9 mouse cellular contexts compared by ENCODE assay signal in the genomic region with DNA sequence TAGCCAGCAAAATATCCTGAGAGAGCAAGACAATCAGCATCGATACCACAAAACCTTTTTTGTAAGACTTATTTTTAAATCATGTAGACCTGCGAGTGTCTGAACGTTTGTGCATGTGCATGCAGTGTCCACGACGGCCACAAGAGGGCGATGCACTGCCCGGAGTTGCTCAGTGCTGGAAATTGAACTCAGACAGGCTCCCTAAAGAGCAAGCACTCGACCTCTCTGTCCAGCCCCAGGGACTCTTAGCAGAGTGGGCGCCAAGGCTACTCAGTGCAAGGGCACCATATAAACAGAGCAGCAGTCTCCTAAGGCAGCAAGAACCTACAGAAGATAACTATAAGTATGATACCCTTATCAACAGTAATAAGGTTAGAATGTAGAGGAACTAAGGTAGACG. TPM values are rescaled to one million over a fixed set of nuclear protein-coding genes. Genes with fewer than 3 reads are reported as not detected.
DNase-seq lines count a peak whose midpoint lies in the region; ATAC-seq lines count a peak whose summit lies in the region.
"Had no signal": no experiment of that assay in that cellular context is flagged by ENCODE, and none has a peak within 500 bp of the region (broad histone marks: within the 10 kb centered on the region; RNA-seq: fewer than 3 reads in every experiment).

No protein-coding gene starts in this region.

- WGBS in forebrain, embryonic 11.5 days, result 30% methylated on average over 10 of the region's 10 CpGs

- ATAC-seq in forebrain, embryonic 11.5 days (replicated peaks; ENCODE audit: low FRiP score), result peak; percentile 56; the same call in 1 of the 2 replicates
- 0 out of 2 replicates have a peak, but pooled peaks have one; percentile 62 for ATAC-seq in monocyte, adult 5-6 weeks (replicated peaks; ENCODE audit: insufficient number of reproducible peaks, low FRiP score, low TSS enrichment, poor library complexity, severe bottlenecking)

- no peak overlapping the region for H3K9ac ChIP-seq in forebrain, embryonic 11.5 days (ENCODE audit: low read length)

- no peaks in the 10 kb centered on the region for H3K36me3 ChIP-seq in forebrain, embryonic 11.5 days (ENCODE audit: control insufficient read depth, insufficient read depth, low read length)

- peak; percentile 42 for DNase-seq in ovary, postnatal 10 days (ENCODE audit: low spot score)
- no peak for DNase-seq in ovary, adult 18-20 months (ENCODE audit: low spot score)
- peak; percentile 42 for DNase-seq in c-Kit-negative CD71-positive TER-119-positive erythroid progenitor cells, embryonic 14.5 days (ENCODE audit: low read depth, low spot score)
- DNase-seq in forebrain, embryonic 11.5 days (ENCODE audit: low spot score), result peak; percentile 81
- peak; percentile 81 for DNase-seq in induced T-regulatory cell, adult 2 months (ENCODE audit: low read depth)
- peak; percentile 68 for DNase-seq in left cerebral cortex, postnatal 4 days
- DNase-seq in thymus, postnatal 0 days (ENCODE audit: low spot score), result peak; percentile 79

- intact Hi-C loops in left cerebral cortex, postnatal 4 days (cut with DNase I), result no loop called here

- H3K9me3 ChIP-seq in forebrain, embryonic 11.5 days (ENCODE audit: control insufficient read depth, low read length), result no peaks in the 10 kb centered on the region

- H3K4me2 ChIP-seq in forebrain, embryonic 11.5 days (ENCODE audit: low read depth, low read length, severe bottlenecking), result no peak overlapping the region

- no peaks in the 10 kb centered on the region for H3K27me3 ChIP-seq in forebrain, embryonic 11.5 days (ENCODE audit: control insufficient read depth, insufficient read depth, low read length)

- no peak overlapping the region for H3K4me3 ChIP-seq in forebrain, embryonic 11.5 days (ENCODE audit: low read depth, low read length)
- H3K4me3 ChIP-seq: erythroblast, embryonic 14.5 days had no signal

- H3K27ac ChIP-seq in forebrain, embryonic 11.5 days (ENCODE audit: low read depth, low read length), result no peak overlapping the region

- H3K4me1 ChIP-seq in forebrain, embryonic 11.5 days (replicated peaks; ENCODE audit: control insufficient read depth, insufficient read depth, low read length), result no peaks in the 10 kb centered on the region; the same call in 1 of the 2 replicates

RNA-seq across cellular contexts. Expression of gene St8sia1, which starts 24.5 kb away (rescaled TPM):
- 2.4 and 3.1 TPM in 2 replicates for polyA plus RNA-seq in forebrain, embryonic 11.5 days (2014; fragmentation: Nextera tagmentation; extraction: Ambion mirVana)
- 10 to 100 TPM; 31.4 to 33.5 TPM for total RNA-seq in left cerebral cortex, postnatal 4 days (2021)
- total RNA-seq in monocyte, adult 5-6 weeks (2017), result 0.49 to 0.96 TPM in 2 of 3 replicates, not detected in the other
- polyA plus RNA-seq in thymus, postnatal 0 days (2015; fragmentation: Nextera tagmentation; extraction: Ambion mirVana), result 8.1 and 10.0 TPM in 2 replicates
- polyA plus RNA-seq: erythroblast, embryonic 14.5 days had no signal

Comparison
In these comparisons a context has a peak if more than half of its experiments do, and no peak if none do; other contexts are left out.
1. RNA of gene St8sia1, which starts 24.5 kb away (total RNA-seq): 31.4 to 33.5 TPM in left cerebral cortex, postnatal 4 days; 0.49 to 0.96 TPM in monocyte, adult 5-6 weeks; every median in the first group is over 10 times any median in the second.